Mouse (Mus musculus): ENCODE measurements around the gene Vmn1r107.
"Not testable (repeated sequence)": the region's sequence is repeated elsewhere in the genome, so short reads cannot be mapped to it uniquely, and the experiment has no call there.

DNA sequence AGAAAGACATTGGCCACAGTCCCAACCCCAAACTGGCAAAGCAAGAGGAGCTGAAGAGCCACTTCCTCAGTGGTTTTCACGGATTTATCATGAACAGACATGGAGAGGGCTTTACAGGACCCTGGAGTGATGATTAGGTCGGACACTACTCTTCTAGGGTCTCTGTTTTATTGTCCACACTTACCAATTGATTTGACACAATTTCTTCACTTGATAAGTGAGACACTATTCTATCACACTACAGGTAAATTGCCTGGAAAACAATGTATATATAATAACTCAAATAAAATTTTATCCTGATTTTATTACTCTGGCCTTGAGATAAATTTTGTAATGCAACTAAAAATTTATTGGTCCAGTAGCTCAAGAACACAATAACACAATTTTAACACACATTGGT lies 34.4 kb downstream of the Vmn1r107 start, which contains the start of gene Vmn1r111:
- not testable (repeated sequence) for TF ChIP-seq GATA1 (IDR thresholded peaks at IDR 0.05; ENCODE audit: low read depth, low read length); JUND (IDR thresholded peaks at IDR 0.05; ENCODE audit: low read depth, low read length); CTCF (IDR thresholded peaks at IDR 0.05 in 2 of 3, conservative IDR thresholded peaks at IDR 0.05 in 1 of 3; ENCODE audit: control insufficient read depth in 1 of 3, insufficient read depth in 1 of 3, low read depth in 2 of 3, low read length in 3 of 3, poor library complexity in 1 of 3, severe bottlenecking in 1 of 3); CHD2 (IDR thresholded peaks at IDR 0.05; ENCODE audit: low read length); ZMIZ1 (IDR thresholded peaks at IDR 0.05; ENCODE audit: low read depth, low read length); EP300 (IDR thresholded peaks at IDR 0.05; ENCODE audit: low read depth in 1 of 2, low read length in 2 of 2); ZC3H11A (IDR thresholded peaks at IDR 0.05; ENCODE audit: low read depth, low read length); USF1 (IDR thresholded peaks at IDR 0.05; ENCODE audit: low read depth, low read length); POLR2AphosphoS5 (IDR thresholded peaks at IDR 0.05; ENCODE audit: borderline replicate concordance, low read depth, low read length); ELF1 (IDR thresholded peaks at IDR 0.05; ENCODE audit: low read depth, low read length)

Data from MEL (cell line).